Mouse (Mus musculus) ovary, postnatal 10 days (tissue): ENCODE results near the gene Ssrp1.

ENCODE experiments used
- DNase-seq: peaks from one replicate; pipeline ENCODE4 v3.0.0; 2022; ENCODE audit warnings: low spot score

Ssrp1 gene

GRCm38 (mm10) chr2:85088716-85089646 lies 51.9 kb downstream of the Ssrp1 start:
- DNase-seq, result no peak

- DNase-seq, result no peak
Measured at GRCm38 (mm10) chr2:85091325-85091724, 54.3 kb downstream of the Ssrp1 start.

DNA sequence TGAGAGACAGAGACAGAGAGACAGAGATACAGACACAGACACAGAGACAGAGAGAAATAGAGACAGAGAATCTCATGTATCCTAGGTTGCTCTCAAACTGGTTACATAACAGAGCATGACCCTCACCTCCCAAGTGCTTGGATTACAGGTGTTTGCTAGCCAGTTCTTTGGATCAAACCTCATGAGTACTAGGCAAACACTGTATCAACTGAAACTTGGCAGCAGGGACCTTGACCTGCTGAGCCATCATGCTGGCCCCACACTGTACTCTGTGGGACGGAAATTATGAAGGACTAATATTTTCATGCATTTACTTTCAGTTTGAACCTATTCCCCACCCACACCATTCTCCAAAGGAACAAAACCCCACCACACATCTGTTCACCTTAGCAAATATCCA lies 56.3 kb downstream of the Ssrp1 start:
- no peak for DNase-seq

DNA sequence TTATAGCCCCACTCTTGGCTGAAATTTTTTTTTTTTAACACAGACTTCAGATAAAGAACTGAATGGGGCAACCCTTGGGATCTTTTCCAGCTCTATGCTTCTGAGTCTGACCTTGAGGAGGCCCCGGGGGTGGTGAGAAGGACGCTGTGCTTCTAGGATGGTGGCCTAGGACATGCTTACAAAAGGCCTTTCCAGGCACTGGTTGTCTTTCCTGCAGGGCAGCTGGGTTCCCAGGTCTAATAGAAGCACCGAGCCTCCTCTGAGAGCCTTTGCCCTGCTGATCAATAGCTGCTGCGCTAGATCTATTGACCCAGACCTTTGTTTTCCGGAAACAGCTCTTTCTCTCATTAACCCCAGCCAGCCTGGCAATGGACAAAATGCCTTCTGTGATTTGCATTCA lies 58.9 kb downstream of the Ssrp1 start:
- DNase-seq, result no peak
